Mouse (Mus musculus) megakaryocyte, embryonic 14.5 days (primary cell): Measurements from ENCODE around the gene Ispd. TPM values are rescaled to one million over a fixed set of nuclear protein-coding genes. Genes with fewer than 3 reads are reported as not detected.

Experiments
- H3K27me3 ChIP-seq: replicated peaks from 2 replicates; pipeline ENCODE3; 2012; ENCODE audit warnings: inconsistent platforms
- H3K36me3 ChIP-seq: replicated peaks from 2 replicates; pipeline ENCODE3; 2012; ENCODE audit warnings: low read length, inconsistent platforms, mixed read lengths
- H3K4me1 ChIP-seq: 2 replicates; pipeline ENCODE4 v1.6.1; 2012; ENCODE audit warnings: inconsistent platforms
- H3K4me3 ChIP-seq: replicated peaks from 2 replicates; pipeline ENCODE3; 2012; ENCODE audit warnings: moderate library complexity, mild to moderate bottlenecking, inconsistent platforms
- H3K9me3 ChIP-seq: 2 replicates; pipeline ENCODE4 v1.6.1; 2012; ENCODE audit warnings: inconsistent platforms
- FLI1 ChIP-seq: IDR thresholded peaks from 2 replicates; pipeline ENCODE4 v1.6.1; 2012; ENCODE audit warnings: low read length, inconsistent platforms, mixed read lengths
- GATA1 ChIP-seq: IDR thresholded peaks from 3 replicates; pipeline ENCODE4 v1.6.1; 2012; ENCODE audit warnings: mixed read lengths, low read length, inconsistent platforms, borderline replicate concordance
- polyA plus RNA-seq: library from polyadenylated mRNA; stranded (reverse); fragments of >175 nt; gene quantifications from 2 replicates; pipeline ENCODE4 v1.2.3, GENCODE M21; 2012; ENCODE audit warnings: low replicate concordance; ENCODE audit not compliant: insufficient read depth

The Ispd gene
- polyA plus RNA-seq, 1 experiment: 0.37 TPM

GRCm38 (mm10) chr12:36723302-36723701, 342.1 kb downstream of the Ispd start:
- no peaks in the 10 kb centered on the region for H3K36me3 ChIP-seq
- no peak overlapping the region for H3K4me3 ChIP-seq
- no peaks in the 10 kb centered on the region for H3K9me3 ChIP-seq
- no peaks in the 10 kb centered on the region for H3K4me1 ChIP-seq
- TF ChIP-seq FLI1 (no peak), GATA1 (no peak)
- H3K27me3 ChIP-seq: no peaks in the 10 kb centered on the region

- Histone ChIP-seq H3K4me1 (no peaks in the 10 kb centered on the region), H3K36me3 (no peaks in the 10 kb centered on the region), H3K27me3 (no peaks in the 10 kb centered on the region), H3K4me3 (no peak overlapping the region), H3K9me3 (no peaks in the 10 kb centered on the region)
- no peak for TF ChIP-seq GATA1
- no peak for TF ChIP-seq FLI1
Measured at GRCm38 (mm10) chr12:36724297-36724696, 343.0 kb downstream of the Ispd start.

GRCm38 (mm10) chr12:36725250-36725649, 344.0 kb downstream of the Ispd start:
- no peaks in the 10 kb centered on the region for H3K27me3 ChIP-seq
- H3K4me3 ChIP-seq: no peak overlapping the region
- no peak for TF ChIP-seq FLI1
- TF ChIP-seq GATA1: no peak
- H3K4me1 ChIP-seq: no peaks in the 10 kb centered on the region
- H3K36me3 ChIP-seq: no peaks in the 10 kb centered on the region
- no peaks in the 10 kb centered on the region for H3K9me3 ChIP-seq

GRCm38 (mm10) chr12:36726026-36726425, 344.8 kb downstream of the Ispd start:
- Histone ChIP-seq H3K36me3 (no peaks in the 10 kb centered on the region), H3K4me3 (no peak overlapping the region), H3K9me3 (no peaks in the 10 kb centered on the region), H3K27me3 (no peaks in the 10 kb centered on the region), H3K4me1 (no peaks in the 10 kb centered on the region)
- no peak for TF ChIP-seq FLI1
- no peak for TF ChIP-seq GATA1

GRCm38 (mm10) chr12:36733673-36734371, 352.6 kb downstream of the Ispd start:
- no peaks in the 10 kb centered on the region for H3K27me3 ChIP-seq
- no peak overlapping the region for H3K4me3 ChIP-seq
- no peaks in the 10 kb centered on the region for H3K36me3 ChIP-seq
- peaks cover 5% of the 10 kb centered on the region; the same call in 1 of the 2 replicates for H3K9me3 ChIP-seq
- TF ChIP-seq FLI1 (no peak), GATA1 (no peak)
- H3K4me1 ChIP-seq: no peaks in the 10 kb centered on the region

Other genes starting within 250 kb of the Ispd start
- 3.7 TPM in 1 of 2 replicates, not detected in the other for gene Ankmy2, start 224.3 kb upstream of the Ispd start, polyA plus RNA-seq
- 1.5 and 10.3 TPM in 2 replicates for gene Bzw2, start 223.4 kb upstream of the Ispd start, polyA plus RNA-seq
- not detected in 2 replicates for gene Lrrc72, start 128.1 kb upstream of the Ispd start, polyA plus RNA-seq
- not detected in 2 replicates for gene Sostdc1, start 67.3 kb upstream of the Ispd start, polyA plus RNA-seq
- gene D630036H23Rik, start 731 bp downstream of the Ispd start, polyA plus RNA-seq: 0.29 TPM in 1 of 2 replicates, not detected in the other